17 mouse cellular contexts compared by ENCODE assay signal in the genomic region with DNA sequence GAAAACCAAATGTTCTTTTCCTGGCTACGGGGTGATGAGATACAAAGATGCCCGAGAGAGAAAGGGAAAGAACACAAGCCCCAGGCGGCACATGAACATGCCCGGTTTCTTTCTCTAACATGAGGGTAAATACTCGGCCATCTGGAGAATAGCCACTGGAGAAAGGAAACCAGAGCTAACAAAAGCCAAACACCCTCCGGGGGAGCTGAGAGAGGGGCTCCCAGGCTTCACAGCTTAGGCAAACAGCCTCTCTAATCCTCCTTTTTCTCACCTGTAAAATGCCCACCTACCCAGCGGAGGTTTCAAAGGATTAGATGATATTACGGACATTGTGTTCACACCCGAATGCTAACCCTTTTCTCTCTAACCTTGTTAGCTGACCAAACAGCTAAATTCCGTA. TPM values are rescaled to one million over a fixed set of nuclear protein-coding genes. Genes with fewer than 3 reads are reported as not detected.
"Had no signal": no experiment of that assay in that cellular context is flagged by ENCODE, and none has a peak within 500 bp of the region (broad histone marks: within the 10 kb centered on the region; RNA-seq: fewer than 3 reads in every experiment).

No protein-coding gene starts in this region.

- H3K4me2 ChIP-seq: neural tube, embryonic 15.5 days; stomach, embryonic 15.5 days had no signal

- H3K36me3 ChIP-seq: neural tube, embryonic 15.5 days; stomach, embryonic 15.5 days had no signal

- H3K9me3 ChIP-seq: neural tube, embryonic 15.5 days; stomach, embryonic 15.5 days had no signal

- DNase-seq: retina, postnatal 1 day; right cerebral cortex, adult 18-20 months; right cerebral cortex, postnatal 14 days; right cerebral cortex, postnatal 25 days; right cerebral cortex, postnatal 4 days; spleen, adult 18-20 months; thymus, adult 18-20 months; thymus, adult 2 months; thymus, postnatal 14 days; thymus, postnatal 25 days; thymus, postnatal 36 days; thymus, postnatal 4 days had no signal

- H3K4me1 ChIP-seq: neural tube, embryonic 15.5 days; stomach, embryonic 15.5 days had no signal

- H3K4me3 ChIP-seq: neural tube, embryonic 15.5 days; stomach, embryonic 15.5 days had no signal

- H3K27ac ChIP-seq: neural tube, embryonic 15.5 days; stomach, embryonic 15.5 days; stomach, postnatal 0 days had no signal

- H3K27me3 ChIP-seq: neural tube, embryonic 15.5 days; stomach, embryonic 15.5 days had no signal

- H3K9ac ChIP-seq: neural tube, embryonic 15.5 days; stomach, embryonic 15.5 days had no signal

RNA-seq across cellular contexts. Expression of a gene that starts 39.6 kb away (rescaled TPM):
- total RNA-seq: neutrophil, adult 5-6 weeks had no signal
- polyA plus RNA-seq: small intestine, adult 2 months had no signal
